Mouse (Mus musculus) forebrain, embryonic 14.5 days (tissue): ENCODE measurements at regions not wholly inside any gene's neighbourhood (a gene's known extent, or its start where the extent isn't known, plus 50 kb on each side); places are given as distances from the start of the nearest gene placed in this dataset.
A peak's percentile ranks its signal among the peaks of the same experiment; 100 is the strongest.

ENCODE experiments used
- ATAC-seq: fragments of 200-750 bp; cut with Nextera tagmentation; 2 replicates; pipeline ENCODE4 v1.8.0; 2017; ENCODE audit warnings: mild to moderate bottlenecking, moderate library complexity
- DNase-seq: peaks from one replicate; pipeline ENCODE4 v3.0.0-alpha.2; 2015; ENCODE audit warnings: low spot score
- H3K27ac ChIP-seq: fragments of 300-500 bp; sonication (generic); 2 replicates; pipeline ENCODE4 v1.5.1; 2014; ENCODE audit warnings: low read depth, mild to moderate bottlenecking, control low read depth, low read length, moderate library complexity
- H3K27me3 ChIP-seq: fragments of 300-500 bp; sonication (generic); replicated peaks from 2 replicates; pipeline ENCODE4 v1.6.1; 2014; ENCODE audit warnings: low read length, control low read depth, mixed read lengths; ENCODE audit not compliant: control insufficient read depth, insufficient read depth
- H3K36me3 ChIP-seq: fragments of 300-500 bp; sonication (generic); 2 replicates; pipeline ENCODE4 v1.6.1; 2014; ENCODE audit warnings: low read length, control low read depth; ENCODE audit not compliant: control insufficient read depth, insufficient read depth
- H3K4me1 ChIP-seq: fragments of 300-500 bp; sonication (generic); 2 replicates; pipeline ENCODE4 v1.6.1; 2014; ENCODE audit warnings: antibody characterized with exemption, low read length, control low read depth; ENCODE audit not compliant: control insufficient read depth, insufficient read depth
- H3K4me2 ChIP-seq: fragments of 300-500 bp; sonication (generic); 2 replicates; pipeline ENCODE4 v1.6.1; 2014; ENCODE audit warnings: mild to moderate bottlenecking, control low read depth, low read length
- H3K4me3 ChIP-seq: fragments of 300-500 bp; sonication (generic); 2 replicates; pipeline ENCODE4 v1.5.1; 2014; ENCODE audit warnings: low read depth, low read length, control low read depth
- H3K9ac ChIP-seq: fragments of 300-500 bp; sonication (generic); 2 replicates; pipeline ENCODE4 v1.6.1; 2014; ENCODE audit warnings: mild to moderate bottlenecking, low read length, control low read depth, moderate library complexity
- H3K9me3 ChIP-seq: fragments of 300-500 bp; sonication (generic); replicated peaks from 2 replicates; pipeline ENCODE4 v1.6.1; 2016; ENCODE audit warnings: low read length, control low read depth, mixed read lengths; ENCODE audit not compliant: control insufficient read depth
- WGBS: fragments of 180-500 bp; shearing (Covaris S2); extraction: QIAGEN DNeasy Blood & Tissue Kit; methylation state at CpG from one replicate; pipeline ENCODE4 v1.1.7; 2014; 5-methylcytosine and 5-hydroxymethylcytosine counted together

- no peak overlapping the region for H3K4me3 ChIP-seq
- no peaks in the 10 kb centered on the region for H3K27me3 ChIP-seq
- H3K4me2 ChIP-seq: no peak overlapping the region
- no peak overlapping the region for H3K9ac ChIP-seq
- no peaks in the 10 kb centered on the region for H3K9me3 ChIP-seq
- H3K36me3 ChIP-seq: no peaks in the 10 kb centered on the region
- WGBS: 22% methylated on average over 4 of the region's 4 CpGs
- DNase-seq (peak; percentile 52), ATAC-seq (peak; percentile 60; the same call in 1 of the 2 replicates)
- 0 out of 2 replicates have a peak, but pooled peaks cover 3% of the 10 kb centered on the region for H3K4me1 ChIP-seq
- no peak overlapping the region for H3K27ac ChIP-seq
Observed at GRCm38 (mm10) chr5:47522161-47522942, 460.6 kb upstream of the Slit2 start.

- Histone ChIP-seq H3K9ac (no peak overlapping the region), H3K27ac (no peak overlapping the region), H3K4me3 (no peak overlapping the region), H3K9me3 (no peaks in the 10 kb centered on the region), H3K27me3 (no peaks in the 10 kb centered on the region), H3K36me3 (no peaks in the 10 kb centered on the region), H3K4me1 (no peaks in the 10 kb centered on the region), H3K4me2 (no peak overlapping the region)
- ATAC-seq (no peak), DNase-seq (no peak)
- WGBS: 88% methylated on average over 7 of the region's 7 CpGs
Observed at GRCm38 (mm10) chr5:47528671-47529070, 454.3 kb upstream of the Slit2 start.

- no peaks in the 10 kb centered on the region for H3K4me1 ChIP-seq
- no peak overlapping the region for H3K9ac ChIP-seq
- no peak for ATAC-seq
- no peaks in the 10 kb centered on the region for H3K9me3 ChIP-seq
- no peaks in the 10 kb centered on the region for H3K36me3 ChIP-seq
- H3K27ac ChIP-seq: no peak overlapping the region
- H3K4me2 ChIP-seq: no peak overlapping the region
- no peak for DNase-seq
- no peak overlapping the region for H3K4me3 ChIP-seq
- no peaks in the 10 kb centered on the region for H3K27me3 ChIP-seq
Observed at GRCm38 (mm10) chr5:47537532-47537931, 445.4 kb upstream of the Slit2 start.

- H3K4me2 ChIP-seq: no peak overlapping the region
- ATAC-seq (no peak), DNase-seq (no peak)
- no peak overlapping the region for H3K9ac ChIP-seq
- no peak overlapping the region for H3K27ac ChIP-seq
- no peaks in the 10 kb centered on the region for H3K27me3 ChIP-seq
- H3K4me3 ChIP-seq: no peak overlapping the region
- 33% methylated on average over 1 of the region's 1 CpGs for WGBS
- no peaks in the 10 kb centered on the region for H3K36me3 ChIP-seq
- H3K4me1 ChIP-seq: no peaks in the 10 kb centered on the region
- H3K9me3 ChIP-seq: no peaks in the 10 kb centered on the region
Observed at GRCm38 (mm10) chr5:47542248-47542647, 440.7 kb upstream of the Slit2 start.

- H3K9ac ChIP-seq: no peak overlapping the region
- no peak overlapping the region for H3K4me2 ChIP-seq
- H3K27me3 ChIP-seq: no peaks in the 10 kb centered on the region
- ATAC-seq (peak; percentile 51), DNase-seq (peak; percentile 23)
- H3K27ac ChIP-seq: no peak overlapping the region
- no peaks in the 10 kb centered on the region for H3K36me3 ChIP-seq
- whole genome bisulfite sequencing: 35% methylated on average over 1 of the region's 1 CpGs
- no peaks in the 10 kb centered on the region for H3K9me3 ChIP-seq
- no peaks in the 10 kb centered on the region; the same call in 1 of the 2 replicates for H3K4me1 ChIP-seq
- H3K4me3 ChIP-seq: no peak overlapping the region
Observed at GRCm38 (mm10) chr5:47556717-47557116, 426.2 kb upstream of the Slit2 start.

- Histone ChIP-seq H3K36me3 (no peaks in the 10 kb centered on the region), H3K27ac (no peak overlapping the region), H3K4me3 (no peak overlapping the region), H3K4me2 (no peak overlapping the region), H3K27me3 (no peaks in the 10 kb centered on the region), H3K9me3 (no peaks in the 10 kb centered on the region), H3K9ac (no peak overlapping the region), H3K4me1 (no peaks in the 10 kb centered on the region; the same call in 1 of the 2 replicates)
- WGBS: 9% methylated on average over 8 of the region's 8 CpGs
- ATAC-seq (peak; percentile 87), DNase-seq (peak; percentile 59)
Observed at GRCm38 (mm10) chr5:47557152-47557800, 425.7 kb upstream of the Slit2 start.
